Mouse (Mus musculus): ENCODE data around the gene Nt5c3.
"Not testable (repeated sequence)": the region's sequence is repeated elsewhere in the genome, so short reads cannot be mapped to it uniquely, and the experiment has no call there.

Nt5c3 gene

GRCm38 (mm10) chr6:56903831-56904230 is 19.9 kb downstream of the Nt5c3 start:
- no peak for DNase-seq

- DNase-seq: no peak
These were observed 20.9 kb downstream of the Nt5c3 start for GRCm38 (mm10) chr6:56902606-56903520.

- DNase-seq: no peak
These were observed 21.8 kb downstream of the Nt5c3 start for GRCm38 (mm10) chr6:56901824-56902386.

GRCm38 (mm10) chr6:56901336-56901735 is 22.4 kb downstream of the Nt5c3 start:
- DNase-seq: no peak

GRCm38 (mm10) chr6:56899601-56900000 is 24.1 kb downstream of the Nt5c3 start:
- DNase-seq: no peak

GRCm38 (mm10) chr6:56890762-56891161 is 33.0 kb downstream of the Nt5c3 start:
- no peak for DNase-seq

- peak in 1 of 2 experiments; percentile 11 for DNase-seq
These were observed 35.2 kb downstream of the Nt5c3 start for GRCm38 (mm10) chr6:56888561-56888960.

- DNase-seq: no peak
These were observed 44.3 kb downstream of the Nt5c3 start for GRCm38 (mm10) chr6:56879352-56879955.

- no peak for DNase-seq
These were observed 45.7 kb downstream of the Nt5c3 start for GRCm38 (mm10) chr6:56877985-56878384.

GRCm38 (mm10) chr6:56876870-56877269 is 46.9 kb downstream of the Nt5c3 start:
- DNase-seq: no peak

GRCm38 (mm10) chr6:56870027-56870426 is 53.7 kb downstream of the Nt5c3 start:
- no peak for DNase-seq

GRCm38 (mm10) chr6:56868565-56868964 is 55.2 kb downstream of the Nt5c3 start:
- no peak for DNase-seq

- DNase-seq: not testable (repeated sequence)
These were observed 56.8 kb downstream of the Nt5c3 start for GRCm38 (mm10) chr6:56866899-56867298.

GRCm38 (mm10) chr6:56860205-56860848 is 63.4 kb downstream of the Nt5c3 start:
- no peak for DNase-seq

- DNase-seq: no peak
These were observed 67.0 kb downstream of the Nt5c3 start for GRCm38 (mm10) chr6:56856748-56857147.

GRCm38 (mm10) chr6:56854803-56855202 is 68.9 kb downstream of the Nt5c3 start:
- no peak for DNase-seq

- no peak for DNase-seq
These were observed 73.4 kb downstream of the Nt5c3 start for GRCm38 (mm10) chr6:56850315-56850714.

GRCm38 (mm10) chr6:56848974-56849373 is 74.8 kb downstream of the Nt5c3 start:
- DNase-seq: no peak

GRCm38 (mm10) chr6:56844365-56844764 is 79.4 kb downstream of the Nt5c3 start:
- DNase-seq: no peak

- no peak for DNase-seq
These were observed 80.5 kb downstream of the Nt5c3 start for GRCm38 (mm10) chr6:56843229-56843628.

- no peak for DNase-seq
These were observed 86.1 kb downstream of the Nt5c3 start for GRCm38 (mm10) chr6:56837621-56838020.

GRCm38 (mm10) chr6:56837166-56837565 is 86.6 kb downstream of the Nt5c3 start:
- DNase-seq: no peak

GRCm38 (mm10) chr6:56835532-56835931 is 88.2 kb downstream of the Nt5c3 start:
- DNase-seq: no peak

All from cerebellum, adult 18-20 months (tissue).